Mouse (Mus musculus) limb, embryonic 12.5 days (tissue): Measurements from ENCODE around the gene Mgat1. TPM values are rescaled to one million over a fixed set of nuclear protein-coding genes. Genes with fewer than 3 reads are reported as not detected.

Experiments used
- ATAC-seq: fragments of 200-750 bp; cut with Nextera tagmentation; 2 replicates; pipeline ENCODE4 v1.8.0; 2017; ENCODE audit warnings: low read depth, moderate TSS enrichment; ENCODE audit not compliant: insufficient number of reproducible peaks, insufficient read depth, low FRiP score, low TSS enrichment
- H3K27ac ChIP-seq: fragments of 300-500 bp; sonication (generic); 2 replicates; pipeline ENCODE4 v1.5.1; 2016; ENCODE audit warnings: mild to moderate bottlenecking, moderate library complexity
- H3K27me3 ChIP-seq: fragments of 300-500 bp; sonication (generic); 2 replicates; pipeline ENCODE4 v1.6.1; 2016; ENCODE audit warnings: mild to moderate bottlenecking, moderate library complexity
- H3K36me3 ChIP-seq: fragments of 300-500 bp; sonication (generic); 2 replicates; pipeline ENCODE4 v1.6.1; 2016; ENCODE audit warnings: mild to moderate bottlenecking, moderate library complexity
- H3K4me1 ChIP-seq: fragments of 300-500 bp; sonication (generic); replicated peaks from 2 replicates; pipeline ENCODE4 v1.6.1; 2016
- H3K4me2 ChIP-seq: fragments of 300-500 bp; sonication (generic); 2 replicates; pipeline ENCODE4 v1.6.1; 2016; ENCODE audit warnings: mild to moderate bottlenecking, moderate library complexity
- H3K4me3 ChIP-seq: fragments of 300-500 bp; sonication (generic); replicated peaks from 2 replicates; pipeline ENCODE4 v1.5.1; 2016; ENCODE audit warnings: mild to moderate bottlenecking
- H3K9ac ChIP-seq: fragments of 300-500 bp; sonication (generic); replicated peaks from 2 replicates; pipeline ENCODE4 v1.6.1; 2016; ENCODE audit warnings: mild to moderate bottlenecking, moderate library complexity
- H3K9me3 ChIP-seq: fragments of 300-500 bp; sonication (generic); 2 replicates; pipeline ENCODE4 v1.6.1; 2016; ENCODE audit warnings: mild to moderate bottlenecking, moderate library complexity
- WGBS: fragments of 180-500 bp; shearing (Covaris S2); methylation state at CpG from one replicate; pipeline ENCODE4 v1.1.7; 2016; 5-methylcytosine and 5-hydroxymethylcytosine counted together
- polyA plus RNA-seq: library from polyadenylated mRNA; unstranded; fragments of >200 nt; fragmentation: Nextera tagmentation; extraction: Ambion mirVana; gene quantifications from 2 replicates; pipeline ENCODE4 v1.2.1, GENCODE M21; 2016

Mgat1 gene
- polyA plus RNA-seq, 1 experiment from 2014 or later: 46.0 TPM

GRCm38 (mm10) chr11:49242944-49243626 lies 906 bp upstream of the Mgat1 start:
- H3K27ac ChIP-seq: peak overlapping the region; percentile 92
- H3K4me1 ChIP-seq: peaks cover 22% of the 10 kb centered on the region
- peak overlapping the region; percentile 47 for H3K9ac ChIP-seq
- WGBS: 20% methylated on average over 11 of the region's 11 CpGs
- H3K4me2 ChIP-seq: peak overlapping the region; percentile 60
- no peaks in the 10 kb centered on the region for H3K36me3 ChIP-seq
- H3K4me3 ChIP-seq: peak overlapping the region; percentile 46
- no peaks in the 10 kb centered on the region for H3K9me3 ChIP-seq
- peak; percentile 3 for ATAC-seq
- H3K27me3 ChIP-seq: no peaks in the 10 kb centered on the region

GRCm38 (mm10) chr11:49244595-49244930 lies 572 bp downstream of the Mgat1 start:
- WGBS: 0% methylated on average over 4 of the region's 4 CpGs
- peak; percentile 21 for ATAC-seq
- H3K4me2 ChIP-seq: peak overlapping the region; percentile 60
- H3K9me3 ChIP-seq: no peaks in the 10 kb centered on the region
- H3K4me3 ChIP-seq: peak overlapping the region; percentile 46
- H3K27me3 ChIP-seq: no peaks in the 10 kb centered on the region
- H3K9ac ChIP-seq: no peak overlapping the region
- peaks cover 29% of the 10 kb centered on the region for H3K4me1 ChIP-seq
- peak overlapping the region; percentile 92 for H3K27ac ChIP-seq
- H3K36me3 ChIP-seq: no peaks in the 10 kb centered on the region

- 17% methylated on average over 7 of the region's 7 CpGs for WGBS
- Histone ChIP-seq H3K27ac (peak overlapping the region; percentile 92; the same call in 1 of the 2 replicates), H3K36me3 (no peaks in the 10 kb centered on the region), H3K4me2 (peak overlapping the region; percentile 60), H3K4me1 (peaks cover 35% of the 10 kb centered on the region), H3K9ac (no peak overlapping the region), H3K27me3 (no peaks in the 10 kb centered on the region), H3K4me3 (peak overlapping the region; percentile 46), H3K9me3 (no peaks in the 10 kb centered on the region)
- no peak for ATAC-seq
Measured at GRCm38 (mm10) chr11:49245176-49245575, 1.2 kb downstream of the Mgat1 start.

GRCm38 (mm10) chr11:49245634-49246415 lies 1.8 kb downstream of the Mgat1 start:
- H3K4me2 ChIP-seq: peak overlapping the region; percentile 60
- H3K36me3 ChIP-seq: no peaks in the 10 kb centered on the region
- peaks cover 37% of the 10 kb centered on the region for H3K4me1 ChIP-seq
- no peaks in the 10 kb centered on the region for H3K27me3 ChIP-seq
- H3K27ac ChIP-seq: 0 out of 2 replicates have a peak overlapping the region, but pooled peaks have one; percentile 29
- WGBS: 31% methylated on average over 12 of the region's 12 CpGs
- peak overlapping the region; percentile 46 for H3K4me3 ChIP-seq
- no peak for ATAC-seq
- peak overlapping the region; percentile 27; the same call in 1 of the 2 replicates for H3K9ac ChIP-seq
- no peaks in the 10 kb centered on the region for H3K9me3 ChIP-seq

GRCm38 (mm10) chr11:49246523-49246922 lies 2.5 kb downstream of the Mgat1 start:
- H3K4me3 ChIP-seq: no peak overlapping the region
- H3K27me3 ChIP-seq: no peaks in the 10 kb centered on the region
- H3K9me3 ChIP-seq: no peaks in the 10 kb centered on the region
- ATAC-seq: no peak
- no peak overlapping the region for H3K27ac ChIP-seq
- H3K36me3 ChIP-seq: no peaks in the 10 kb centered on the region
- H3K4me2 ChIP-seq: no peak overlapping the region
- 75% methylated on average over 4 of the region's 4 CpGs for WGBS
- no peak overlapping the region for H3K9ac ChIP-seq
- H3K4me1 ChIP-seq: peaks cover 44% of the 10 kb centered on the region

GRCm38 (mm10) chr11:49247255-49247654 lies 3.3 kb downstream of the Mgat1 start:
- peaks cover 6% of the 10 kb centered on the region; the same call in 1 of the 2 replicates for H3K36me3 ChIP-seq
- H3K4me1 ChIP-seq: peaks cover 51% of the 10 kb centered on the region
- WGBS: 15% methylated on average over 2 of the region's 2 CpGs
- peak overlapping the region; percentile 23; the same call in 1 of the 2 replicates for H3K9ac ChIP-seq
- H3K9me3 ChIP-seq: no peaks in the 10 kb centered on the region
- H3K27me3 ChIP-seq: no peaks in the 10 kb centered on the region
- no peak overlapping the region for H3K4me2 ChIP-seq
- ATAC-seq: no peak
- H3K27ac ChIP-seq: no peak overlapping the region
- H3K4me3 ChIP-seq: no peak overlapping the region

GRCm38 (mm10) chr11:49248226-49248973 lies 4.4 kb downstream of the Mgat1 start:
- Histone ChIP-seq H3K27ac (no peak overlapping the region), H3K9me3 (no peaks in the 10 kb centered on the region), H3K27me3 (no peaks in the 10 kb centered on the region), H3K4me1 (peaks cover 51% of the 10 kb centered on the region), H3K36me3 (peaks cover 14% of the 10 kb centered on the region; the same call in 1 of the 2 replicates), H3K4me2 (no peak overlapping the region), H3K4me3 (no peak overlapping the region), H3K9ac (no peak overlapping the region)
- WGBS: 74% methylated on average over 6 of the region's 6 CpGs
- no peak for ATAC-seq

- H3K4me1 ChIP-seq: peaks cover 51% of the 10 kb centered on the region
Measured at GRCm38 (mm10) chr11:49248974-49249700, 5.1 kb downstream of the Mgat1 start.

GRCm38 (mm10) chr11:49249811-49250421 lies 5.9 kb downstream of the Mgat1 start:
- H3K9me3 ChIP-seq: no peaks in the 10 kb centered on the region
- peaks cover 46% of the 10 kb centered on the region for H3K4me1 ChIP-seq
- ATAC-seq: no peak
- 25% methylated on average over 10 of the region's 10 CpGs for WGBS
- peaks cover 29% of the 10 kb centered on the region for H3K36me3 ChIP-seq
- H3K4me2 ChIP-seq: peak overlapping the region; percentile 73
- peak overlapping the region; percentile 93 for H3K9ac ChIP-seq
- H3K27ac ChIP-seq: peak overlapping the region; percentile 95
- no peaks in the 10 kb centered on the region for H3K27me3 ChIP-seq
- H3K4me3 ChIP-seq: peak overlapping the region; percentile 75

More at GRCm38 (mm10) chr11:49248974-49249700, 5.1 kb downstream of the Mgat1 start:
- H3K27me3 ChIP-seq: no peaks in the 10 kb centered on the region
- peaks cover 21% of the 10 kb centered on the region for H3K36me3 ChIP-seq
- no peak for ATAC-seq
- H3K4me3 ChIP-seq: no peak overlapping the region
- H3K9me3 ChIP-seq: no peaks in the 10 kb centered on the region
- H3K27ac ChIP-seq: peak overlapping the region; percentile 95; the same call in 1 of the 2 replicates
- WGBS: 79% methylated on average over 6 of the region's 6 CpGs
- H3K4me2 ChIP-seq: peak overlapping the region; percentile 73
- no peak overlapping the region for H3K9ac ChIP-seq
